Mouse (Mus musculus) liver, postnatal 0 days (tissue): ENCODE results near the gene Nr1h2. TPM values are rescaled to one million over a fixed set of nuclear protein-coding genes. Genes with fewer than 3 reads are reported as not detected.
A peak's percentile ranks its signal among the peaks of the same experiment; 100 is the strongest.

Experiments used
- ATAC-seq: fragments of 200-750 bp; cut with Nextera tagmentation; 2 replicates; pipeline ENCODE4 v1.8.0; 2017; ENCODE audit warnings: mild to moderate bottlenecking, moderate library complexity
- DNase-seq: peaks from one replicate; pipeline ENCODE4 v3.0.0-alpha.2; 2016
- H3K27ac ChIP-seq: fragments of 300-500 bp; sonication (generic); 2 replicates; pipeline ENCODE4 v1.5.1; 2014; ENCODE audit warnings: antibody characterized with exemption, moderate library complexity, mild to moderate bottlenecking, low read depth
- H3K27me3 ChIP-seq: fragments of 300-500 bp; sonication (generic); 2 replicates; pipeline ENCODE4 v1.6.1; 2014; ENCODE audit warnings: low read length, control low read depth, mixed read lengths; ENCODE audit not compliant: insufficient read depth
- H3K36me3 ChIP-seq: fragments of 300-500 bp; sonication (generic); replicated peaks from 2 replicates; pipeline ENCODE4 v1.6.1; 2014; ENCODE audit warnings: mild to moderate bottlenecking, control low read depth, low read length, moderate library complexity, mixed read lengths; ENCODE audit not compliant: insufficient read depth
- H3K4me1 ChIP-seq: fragments of 300-500 bp; sonication (generic); 2 replicates; pipeline ENCODE4 v1.6.1; 2014; ENCODE audit warnings: antibody characterized with exemption, mild to moderate bottlenecking, control low read depth; ENCODE audit not compliant: insufficient read depth
- H3K4me2 ChIP-seq: fragments of 300-500 bp; sonication (generic); 2 replicates; pipeline ENCODE4 v1.6.1; 2014; ENCODE audit warnings: low read depth, mild to moderate bottlenecking, low read length, moderate library complexity, mixed read lengths
- H3K4me3 ChIP-seq: fragments of 300-500 bp; sonication (generic); 2 replicates; pipeline ENCODE4 v1.5.1; 2014; ENCODE audit warnings: low read depth, low read length
- H3K9ac ChIP-seq: fragments of 300-500 bp; sonication (generic); replicated peaks from 2 replicates; pipeline ENCODE4 v1.6.1; 2014; ENCODE audit warnings: mild to moderate bottlenecking, moderate library complexity
- H3K9me3 ChIP-seq: fragments of 300-500 bp; sonication (generic); 2 replicates; pipeline ENCODE4 v1.6.1; 2016; ENCODE audit warnings: mild to moderate bottlenecking, control low read depth, low read length, mixed read lengths
- CTCF ChIP-seq: sonication (generic); IDR thresholded peaks from 2 replicates; pipeline ENCODE4 v1.5.1; 2016; ENCODE audit warnings: antibody characterized with exemption, low read depth
- EP300 ChIP-seq: IDR thresholded peaks from 2 replicates; pipeline ENCODE4 v1.6.1; 2016; ENCODE audit warnings: antibody characterized with exemption, low read depth, mild to moderate bottlenecking
- WGBS: fragments of 180-500 bp; shearing (Covaris S2); extraction: QIAGEN DNeasy Blood & Tissue Kit; methylation state at CpG from one replicate; pipeline ENCODE4 v1.1.7; 2014; ENCODE audit not compliant: insufficient replicate concordance; 5-methylcytosine and 5-hydroxymethylcytosine counted together
- polyA plus RNA-seq: library from polyadenylated mRNA; unstranded; fragments of >200 nt; fragmentation: Nextera tagmentation; extraction: Ambion mirVana; gene quantifications from 2 replicates; pipeline ENCODE4 v1.2.1, GENCODE M21; 2015

The Nr1h2 gene
- polyA plus RNA-seq, 1 experiment from 2014 or later: 33.6 TPM

- Histone ChIP-seq H3K9ac (no peak overlapping the region; the same call in 1 of the 2 replicates), H3K36me3 (peaks cover 9% of the 10 kb centered on the region), H3K4me3 (0 out of 2 replicates have a peak overlapping the region, but pooled peaks have one; percentile 24), H3K27me3 (0 out of 2 replicates have a peak, but pooled peaks cover 9% of the 10 kb centered on the region), H3K4me2 (no peak overlapping the region), H3K9me3 (no peaks in the 10 kb centered on the region), H3K27ac (peak overlapping the region; percentile 39; the same call in 1 of the 2 replicates), H3K4me1 (peaks cover 6% of the 10 kb centered on the region; the same call in 1 of the 2 replicates)
- DNase-seq: peak; percentile 58
- ATAC-seq: peak; percentile 14; the same call in 1 of the 2 replicates
- 29% methylated on average over 5 of the region's 5 CpGs for WGBS
- TF ChIP-seq CTCF: no peak
- TF ChIP-seq EP300: no peak
These were observed 22.5 kb downstream of the Nr1h2 start for GRCm38 (mm10) chr7:44531207-44531606.

- H3K9me3 ChIP-seq: no peaks in the 10 kb centered on the region
- H3K4me3 ChIP-seq: peak overlapping the region; percentile 24
- H3K27me3 ChIP-seq: peaks cover 9% of the 10 kb centered on the region; the same call in 1 of the 2 replicates
- H3K27ac ChIP-seq: peak overlapping the region; percentile 7; the same call in 1 of the 2 replicates
- H3K4me1 ChIP-seq: peaks cover 6% of the 10 kb centered on the region; the same call in 1 of the 2 replicates
- WGBS: 67% methylated on average over 3 of the region's 3 CpGs
- TF ChIP-seq EP300 (no peak), CTCF (no peak)
- H3K9ac ChIP-seq: peak overlapping the region; percentile 41
- peak overlapping the region; percentile 30; the same call in 1 of the 2 replicates for H3K4me2 ChIP-seq
- DNase-seq: no peak
- peaks cover 4% of the 10 kb centered on the region for H3K36me3 ChIP-seq
- ATAC-seq: no peak
These were observed 23.2 kb downstream of the Nr1h2 start for GRCm38 (mm10) chr7:44530507-44530906.

GRCm38 (mm10) chr7:44529518-44529917 is 24.2 kb downstream of the Nr1h2 start:
- no peak overlapping the region for H3K9ac ChIP-seq
- WGBS: 70% methylated on average over 5 of the region's 5 CpGs
- TF ChIP-seq CTCF (no peak), EP300 (no peak)
- no peaks in the 10 kb centered on the region; the same call in 1 of the 2 replicates for H3K36me3 ChIP-seq
- no peak for ATAC-seq
- no peak for DNase-seq
- H3K27ac ChIP-seq: peak overlapping the region; percentile 39; the same call in 1 of the 2 replicates
- H3K4me1 ChIP-seq: peaks cover 6% of the 10 kb centered on the region; the same call in 1 of the 2 replicates
- peaks cover 18% of the 10 kb centered on the region for H3K27me3 ChIP-seq
- peak overlapping the region; percentile 24; the same call in 1 of the 2 replicates for H3K4me3 ChIP-seq
- H3K9me3 ChIP-seq: no peaks in the 10 kb centered on the region
- peak overlapping the region; percentile 77 for H3K4me2 ChIP-seq

GRCm38 (mm10) chr7:44527483-44528398 is 26.0 kb downstream of the Nr1h2 start:
- Histone ChIP-seq H3K27ac (peak overlapping the region; percentile 66), H3K9ac (peak overlapping the region; percentile 35), H3K4me1 (peaks cover 6% of the 10 kb centered on the region; the same call in 1 of the 2 replicates), H3K36me3 (no peaks in the 10 kb centered on the region), H3K9me3 (no peaks in the 10 kb centered on the region), H3K4me3 (peak overlapping the region; percentile 40), H3K27me3 (peaks cover 32% of the 10 kb centered on the region), H3K4me2 (peak overlapping the region; percentile 77)
- WGBS: 6% methylated on average over 40 of the region's 40 CpGs
- ATAC-seq (peak; percentile 65), DNase-seq (peak; percentile 85)
- no peak for TF ChIP-seq EP300
- peak; percentile 86 for TF ChIP-seq CTCF

- TF ChIP-seq EP300: no peak
These were observed 27.2 kb downstream of the Nr1h2 start for GRCm38 (mm10) chr7:44526414-44527154.

More at GRCm38 (mm10) chr7:44526414-44527154, 27.2 kb downstream of the Nr1h2 start:
- DNase-seq (no peak), ATAC-seq (no peak)
- no peak overlapping the region for H3K27ac ChIP-seq
- 73% methylated on average over 14 of the region's 14 CpGs for WGBS
- H3K4me1 ChIP-seq: peaks cover 9% of the 10 kb centered on the region; the same call in 1 of the 2 replicates
- H3K4me3 ChIP-seq: no peak overlapping the region
- H3K27me3 ChIP-seq: peaks cover 43% of the 10 kb centered on the region
- H3K9me3 ChIP-seq: no peaks in the 10 kb centered on the region
- no peaks in the 10 kb centered on the region for H3K36me3 ChIP-seq
- H3K9ac ChIP-seq: no peak overlapping the region
- H3K4me2 ChIP-seq: no peak overlapping the region
